Mouse (Mus musculus) lung, embryonic 15.5 days (tissue): ENCODE measurements around the gene Tmem151b. TPM values are rescaled to one million over a fixed set of nuclear protein-coding genes. Genes with fewer than 3 reads are reported as not detected.

ENCODE experiments used
- ATAC-seq: fragments of 200-750 bp; cut with Nextera tagmentation; 2 replicates; pipeline ENCODE4 v1.8.0; 2017; ENCODE audit warnings: moderate number of reproducible peaks, borderline replicate concordance; ENCODE audit not compliant: low FRiP score, low TSS enrichment; ENCODE audit errors: extremely low read depth
- H3K27ac ChIP-seq: fragments of 300-500 bp; sonication (generic); 2 replicates; pipeline ENCODE4 v1.5.1; 2015; ENCODE audit warnings: moderate library complexity, mild to moderate bottlenecking, inconsistent platforms
- H3K27me3 ChIP-seq: fragments of 300-500 bp; sonication (generic); 2 replicates; pipeline ENCODE4 v1.6.1; 2015; ENCODE audit warnings: inconsistent platforms
- H3K36me3 ChIP-seq: fragments of 300-500 bp; sonication (generic); 2 replicates; pipeline ENCODE4 v1.6.1; 2015; ENCODE audit warnings: inconsistent platforms
- H3K4me1 ChIP-seq: fragments of 300-500 bp; sonication (generic); 2 replicates; pipeline ENCODE4 v1.6.1; 2015; ENCODE audit warnings: inconsistent platforms
- H3K4me2 ChIP-seq: fragments of 300-500 bp; sonication (generic); 2 replicates; pipeline ENCODE4 v1.6.1; 2015; ENCODE audit warnings: inconsistent platforms, mild to moderate bottlenecking, moderate library complexity
- H3K4me3 ChIP-seq: fragments of 300-500 bp; sonication (generic); 2 replicates; pipeline ENCODE4 v1.5.1; 2015; ENCODE audit warnings: mild to moderate bottlenecking, inconsistent platforms
- H3K9ac ChIP-seq: fragments of 300-500 bp; sonication (generic); 2 replicates; pipeline ENCODE4 v1.6.1; 2015; ENCODE audit warnings: inconsistent platforms
- H3K9me3 ChIP-seq: fragments of 300-500 bp; sonication (generic); 2 replicates; pipeline ENCODE4 v1.6.1; 2016; ENCODE audit warnings: inconsistent platforms
- WGBS: fragments of 180-500 bp; shearing (Covaris S2); methylation state at CpG from one replicate; pipeline ENCODE4 v1.1.7; 2015; 5-methylcytosine and 5-hydroxymethylcytosine counted together
- polyA plus RNA-seq: library from polyadenylated mRNA; unstranded; fragments of >200 nt; fragmentation: Nextera tagmentation; extraction: Ambion mirVana; gene quantifications from 2 replicates; pipeline ENCODE4 v1.2.1, GENCODE M21; 2015

The Tmem151b gene
- polyA plus RNA-seq, 1 experiment from 2014 or later = 2.0 TPM

DNA sequence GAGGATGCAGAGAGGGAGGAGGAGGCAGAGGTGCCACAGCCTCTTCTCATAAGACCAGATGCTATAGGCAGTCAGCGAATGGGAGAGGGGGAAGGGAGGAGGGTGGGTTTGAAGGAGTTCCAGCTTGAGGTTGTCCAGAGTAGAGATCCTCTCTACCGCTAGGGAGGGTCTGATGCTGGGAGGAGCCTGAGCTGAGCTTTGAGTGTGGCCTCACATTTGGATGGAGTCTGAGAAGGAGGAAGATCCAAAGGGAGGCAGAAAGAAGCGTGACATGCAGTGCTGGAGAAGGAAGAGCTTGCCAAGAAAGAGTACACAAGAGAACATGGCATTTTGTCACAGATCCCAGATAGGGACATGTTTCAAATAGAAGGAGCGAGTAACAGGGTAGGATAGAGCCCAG lies 11.1 kb downstream of the Tmem151b start:
- H3K27me3 ChIP-seq = peaks cover 89% of the 10 kb centered on the region
- no peak overlapping the region for H3K4me2 ChIP-seq
- H3K9ac ChIP-seq = no peak overlapping the region
- no peaks in the 10 kb centered on the region for H3K36me3 ChIP-seq
- no peak overlapping the region for H3K27ac ChIP-seq
- no peaks in the 10 kb centered on the region for H3K9me3 ChIP-seq
- ATAC-seq = no peak
- no peak overlapping the region for H3K4me3 ChIP-seq
- 46% methylated on average over 4 of the region's 4 CpGs for WGBS
- H3K4me1 ChIP-seq = no peaks in the 10 kb centered on the region

GRCm38 (mm10) chr17:45536264-45536663 lies 13.2 kb downstream of the Tmem151b start:
- Histone ChIP-seq H3K27me3 (peaks cover 88% of the 10 kb centered on the region), H3K9ac (no peak overlapping the region), H3K9me3 (no peaks in the 10 kb centered on the region), H3K27ac (no peak overlapping the region), H3K4me1 (no peaks in the 10 kb centered on the region), H3K36me3 (no peaks in the 10 kb centered on the region), H3K4me3 (no peak overlapping the region), H3K4me2 (no peak overlapping the region)
- 13% methylated on average over 5 of the region's 5 CpGs for WGBS
- no peak for ATAC-seq

DNA sequence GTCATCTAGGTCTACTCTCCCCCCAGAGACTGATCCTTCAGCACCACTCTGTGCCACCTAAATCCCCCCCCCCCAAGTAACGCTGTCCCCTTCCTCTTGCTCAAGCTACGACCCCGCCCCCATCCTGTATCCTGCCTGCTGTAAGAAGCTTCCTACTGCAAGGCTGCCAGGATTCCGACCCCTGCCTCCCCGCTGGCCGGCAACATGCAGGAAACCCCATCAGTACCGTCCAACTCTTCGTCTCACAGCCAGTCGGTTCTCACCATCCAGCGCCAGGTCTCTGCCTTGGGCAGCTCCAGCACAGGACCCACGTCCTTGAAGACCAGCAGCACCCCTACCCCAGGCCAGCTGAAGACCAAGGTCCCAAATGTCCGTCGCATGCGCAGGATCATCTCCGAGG lies 16.6 kb downstream of the Tmem151b start:
- H3K9me3 ChIP-seq = no peaks in the 10 kb centered on the region
- no peak for ATAC-seq

GRCm38 (mm10) chr17:45530346-45530782 lies 19.1 kb downstream of the Tmem151b start:
- Histone ChIP-seq H3K36me3 (no peaks in the 10 kb centered on the region), H3K27ac (no peak overlapping the region), H3K4me2 (no peak overlapping the region), H3K9ac (no peak overlapping the region), H3K4me1 (no peaks in the 10 kb centered on the region), H3K27me3 (peaks cover 68% of the 10 kb centered on the region), H3K9me3 (no peaks in the 10 kb centered on the region), H3K4me3 (no peak overlapping the region)
- 39% methylated on average over 13 of the region's 13 CpGs for WGBS
- no peak for ATAC-seq

More for the DNA sequence above, 16.6 kb downstream of the Tmem151b start:
- Histone ChIP-seq H3K36me3 (no peaks in the 10 kb centered on the region), H3K4me3 (no peak overlapping the region), H3K27me3 (peaks cover 84% of the 10 kb centered on the region), H3K4me2 (no peak overlapping the region), H3K4me1 (no peaks in the 10 kb centered on the region), H3K27ac (no peak overlapping the region), H3K9ac (no peak overlapping the region)
- WGBS = 48% methylated on average over 15 of the region's 15 CpGs

GRCm38 (mm10) chr17:45526571-45526970 lies 22.9 kb downstream of the Tmem151b start:
- Histone ChIP-seq H3K27me3 (peaks cover 54% of the 10 kb centered on the region), H3K27ac (no peak overlapping the region), H3K4me2 (no peak overlapping the region), H3K4me1 (peaks cover 12% of the 10 kb centered on the region; the same call in 1 of the 2 replicates), H3K9ac (no peak overlapping the region), H3K4me3 (no peak overlapping the region), H3K36me3 (no peaks in the 10 kb centered on the region), H3K9me3 (no peaks in the 10 kb centered on the region)
- 20% methylated on average over 5 of the region's 5 CpGs for WGBS
- no peak for ATAC-seq

DNA sequence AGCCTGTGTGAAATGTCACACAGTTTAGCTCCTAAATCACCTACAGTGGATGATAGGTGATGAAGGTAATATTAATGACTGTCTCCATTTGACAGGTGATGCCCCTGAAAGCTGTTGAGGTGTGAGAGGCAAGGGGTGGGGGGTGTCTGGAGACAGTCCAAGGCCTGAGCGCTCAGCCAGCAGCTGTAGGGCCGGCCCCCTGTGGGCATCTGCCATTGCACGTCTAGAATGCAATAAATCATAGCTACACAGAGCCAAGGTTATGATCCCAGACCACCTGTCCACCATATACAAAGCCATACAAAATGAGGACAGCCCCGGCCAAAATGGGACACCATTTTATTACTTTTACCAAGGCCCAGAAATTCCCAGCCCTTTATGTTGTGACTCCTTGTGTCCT lies 24.5 kb downstream of the Tmem151b start:
- H3K9me3 ChIP-seq = no peaks in the 10 kb centered on the region
- no peak overlapping the region for H3K4me2 ChIP-seq
- H3K9ac ChIP-seq = no peak overlapping the region
- no peak for ATAC-seq
- 56% methylated on average over 4 of the region's 4 CpGs for WGBS
- H3K4me1 ChIP-seq = peaks cover 12% of the 10 kb centered on the region; the same call in 1 of the 2 replicates
- H3K36me3 ChIP-seq = no peaks in the 10 kb centered on the region
- H3K27ac ChIP-seq = no peak overlapping the region
- H3K27me3 ChIP-seq = peaks cover 39% of the 10 kb centered on the region
- no peak overlapping the region for H3K4me3 ChIP-seq

- Histone ChIP-seq H3K27me3 (peaks cover 25% of the 10 kb centered on the region; the same call in 1 of the 2 replicates), H3K4me2 (peak within 1 kb of the TSS; percentile 75), H3K9ac (peak within 1 kb of the TSS; percentile 37), H3K9me3 (no peaks in the 10 kb centered on the region), H3K4me3 (peak within 1 kb of the TSS; percentile 35), H3K36me3 (0 out of 2 replicates have a peak, but pooled peaks cover 4% of the 10 kb centered on the region), H3K27ac (no peak within 1 kb of the TSS), H3K4me1 (peaks cover 12% of the 10 kb centered on the region; the same call in 1 of the 2 replicates)
- peak; percentile 64; the same call in 1 of the 2 replicates for ATAC-seq
- WGBS = under 1% methylated on average over 21 of the region's 21 CpGs
Measured at GRCm38 (mm10) chr17:45523263-45523662, 26.2 kb downstream of the Tmem151b start, which contains the start of gene Tcte1. Tcte1 (plus strand) TSS chr17:45523434.

DNA sequence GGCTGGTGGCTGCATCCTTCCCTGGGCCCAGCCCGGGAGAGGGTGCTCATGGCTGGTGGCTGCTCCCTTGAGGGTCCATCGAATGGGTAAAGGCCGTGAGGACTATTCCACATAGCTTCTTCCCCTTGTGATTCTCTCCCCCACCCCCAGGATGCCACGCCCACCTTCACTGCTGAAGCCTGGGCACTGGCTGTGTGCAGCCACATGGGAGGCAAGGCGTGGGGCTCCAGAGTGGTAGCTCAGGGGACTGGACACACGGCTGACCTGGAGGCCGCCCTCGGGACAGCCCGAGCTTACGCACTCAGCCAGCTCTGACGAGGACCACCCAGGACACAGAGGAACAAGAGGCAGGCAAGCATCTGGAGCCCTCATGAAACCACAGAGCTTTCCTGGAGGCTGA lies 29.3 kb downstream of the Tmem151b start:
- Histone ChIP-seq H3K9me3 (no peaks in the 10 kb centered on the region), H3K36me3 (0 out of 2 replicates have a peak, but pooled peaks cover 6% of the 10 kb centered on the region), H3K9ac (no peak overlapping the region), H3K4me1 (peaks cover 12% of the 10 kb centered on the region; the same call in 1 of the 2 replicates), H3K4me3 (no peak overlapping the region), H3K27ac (no peak overlapping the region), H3K4me2 (no peak overlapping the region), H3K27me3 (peaks cover 17% of the 10 kb centered on the region; the same call in 1 of the 2 replicates)
- WGBS = 77% methylated on average over 11 of the region's 11 CpGs
- no peak for ATAC-seq

GRCm38 (mm10) chr17:45518766-45519475 lies 30.6 kb downstream of the Tmem151b start:
- Histone ChIP-seq H3K27ac (no peak overlapping the region), H3K9me3 (no peaks in the 10 kb centered on the region), H3K9ac (no peak overlapping the region), H3K4me2 (no peak overlapping the region), H3K27me3 (peaks cover 6% of the 10 kb centered on the region; the same call in 1 of the 2 replicates), H3K4me1 (peaks cover 12% of the 10 kb centered on the region; the same call in 1 of the 2 replicates), H3K4me3 (no peak overlapping the region), H3K36me3 (0 out of 2 replicates have a peak, but pooled peaks cover 6% of the 10 kb centered on the region)
- 85% methylated on average over 12 of the region's 12 CpGs for WGBS
- no peak for ATAC-seq

DNA sequence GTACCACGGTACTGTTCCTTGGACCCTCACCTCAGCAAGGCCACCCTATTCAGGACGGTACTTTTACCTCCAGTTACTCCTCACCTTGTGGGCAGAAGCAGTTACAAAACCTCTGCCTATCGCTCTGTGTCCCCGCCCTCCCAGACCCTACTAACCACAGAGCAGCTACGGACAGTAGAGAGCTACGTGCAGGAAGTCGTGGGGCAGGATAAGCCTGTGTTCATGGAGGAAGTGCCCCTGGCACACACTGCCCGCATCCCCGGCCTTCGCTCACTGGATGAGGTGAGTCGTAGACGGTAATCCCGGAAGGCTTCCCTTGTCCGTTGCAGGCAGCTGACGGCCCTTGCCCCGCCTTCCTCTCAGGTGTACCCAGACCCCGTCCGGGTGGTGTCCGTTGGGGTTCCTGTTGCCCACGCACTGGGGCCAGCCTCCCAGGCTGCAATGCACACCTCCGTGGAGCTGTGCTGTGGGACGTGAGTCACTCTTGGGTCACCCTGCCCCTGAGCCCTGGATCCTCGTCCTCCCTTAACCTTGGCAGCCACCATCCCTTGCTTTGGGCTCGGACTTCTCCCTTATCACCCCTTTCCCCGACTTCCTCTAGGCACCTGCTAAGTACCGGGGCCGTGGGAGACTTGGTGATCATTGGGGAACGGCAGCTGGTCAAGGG lies 31.8 kb downstream of the Tmem151b start:
- Histone ChIP-seq H3K36me3 (0 out of 2 replicates have a peak, but pooled peaks cover 6% of the 10 kb centered on the region), H3K4me3 (no peak overlapping the region), H3K9me3 (no peaks in the 10 kb centered on the region), H3K4me2 (no peak overlapping the region), H3K27me3 (no peaks in the 10 kb centered on the region), H3K27ac (no peak overlapping the region), H3K4me1 (0 out of 2 replicates have a peak, but pooled peaks cover 4% of the 10 kb centered on the region), H3K9ac (no peak overlapping the region)
- no peak for ATAC-seq
- WGBS = 87% methylated on average over 28 of the region's 28 CpGs

DNA sequence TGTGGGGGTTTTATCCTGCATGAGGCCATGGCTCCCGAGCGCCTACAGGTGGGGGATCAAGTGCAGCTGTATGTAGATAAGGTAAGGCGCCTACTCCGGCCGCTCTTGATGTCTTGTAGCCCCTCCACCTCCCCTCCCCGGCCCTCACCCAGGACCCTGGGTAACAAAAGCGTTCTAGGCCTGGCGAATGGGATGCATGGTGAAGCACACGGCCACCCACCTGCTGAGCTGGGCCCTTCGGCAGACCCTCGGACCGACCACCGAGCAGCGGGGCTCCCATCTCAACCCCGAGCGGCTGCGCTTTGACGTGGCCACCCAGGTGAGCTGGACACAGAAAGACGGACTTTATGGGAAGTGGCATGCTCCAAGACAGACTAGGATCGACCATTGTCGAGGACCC lies 32.3 kb downstream of the Tmem151b start:
- Histone ChIP-seq H3K27me3 (no peaks in the 10 kb centered on the region), H3K9ac (no peak overlapping the region), H3K36me3 (0 out of 2 replicates have a peak, but pooled peaks cover 6% of the 10 kb centered on the region), H3K4me2 (no peak overlapping the region), H3K27ac (no peak overlapping the region), H3K4me3 (no peak overlapping the region), H3K9me3 (no peaks in the 10 kb centered on the region), H3K4me1 (no peaks in the 10 kb centered on the region)
- WGBS = 87% methylated on average over 21 of the region's 21 CpGs
- no peak for ATAC-seq

GRCm38 (mm10) chr17:45516488-45516887 lies 33.0 kb downstream of the Tmem151b start:
- Histone ChIP-seq H3K36me3 (0 out of 2 replicates have a peak, but pooled peaks cover 6% of the 10 kb centered on the region), H3K9ac (no peak overlapping the region), H3K4me3 (no peak overlapping the region), H3K27me3 (no peaks in the 10 kb centered on the region), H3K4me1 (no peaks in the 10 kb centered on the region), H3K4me2 (no peak overlapping the region), H3K27ac (no peak overlapping the region), H3K9me3 (no peaks in the 10 kb centered on the region)
- ATAC-seq = no peak
- 39% methylated on average over 8 of the region's 8 CpGs for WGBS
